ENCODE assay signal across 12 mouse cellular contexts in genomic region chr4:106161592-106161991, GRCm38 (mm10).
DNase-seq lines count a peak whose midpoint lies in the region; ATAC-seq and TF ChIP-seq lines count a peak whose summit lies in the region.
"Had no signal": no experiment of that assay in that cellular context is flagged by ENCODE, and none has a peak within 500 bp of the region (broad histone marks: within the 10 kb centered on the region; RNA-seq: fewer than 3 reads in every experiment).

No protein-coding gene starts in this region.

- H3K27ac ChIP-seq in heart, adult 2 months: no peak overlapping the region
- H3K27ac ChIP-seq in heart, embryonic 11.5 days (ENCODE audit: low read depth, low read length): no peak overlapping the region
- H3K27ac ChIP-seq in lung, postnatal 0 days (ENCODE audit: low read length): no peak overlapping the region
- H3K27ac ChIP-seq: embryonic facial prominence, embryonic 12.5 days; limb, embryonic 15.5 days had no signal

- DNase-seq in heart, adult 2 months: no peak
- DNase-seq in lung, postnatal 0 days (ENCODE audit: low spot score): no peak
- DNase-seq in lung, postnatal 4 days: no peak
- peak; percentile 49 for DNase-seq in ZHBTc4 (ENCODE audit: low read depth, low spot score)
- DNase-seq in mesoderm, embryonic 11.5 days (ENCODE audit: low read depth, low spot score): peak; percentile 30
- DNase-seq in left cerebral cortex, postnatal 4 days: no peak
- no peak for DNase-seq in right cerebral cortex, adult 2 months (ENCODE audit: low spot score in 2 of 2)
- DNase-seq: kidney, postnatal 10 days had no signal

- no peak overlapping the region for H3K4me3 ChIP-seq in heart, adult 2 months
- H3K4me3 ChIP-seq in heart, embryonic 11.5 days (ENCODE audit: low read depth, low read length): no peak overlapping the region
- H3K4me3 ChIP-seq in lung, postnatal 0 days (ENCODE audit: low read depth, low read length): no peak overlapping the region
- H3K4me3 ChIP-seq: embryonic facial prominence, embryonic 12.5 days; limb, embryonic 15.5 days had no signal

- WGBS in heart, adult 2 months: 58% methylated on average over 2 of the region's 2 CpGs
- 66% methylated on average over 2 of the region's 2 CpGs for WGBS in heart, embryonic 11.5 days (ENCODE audit: insufficient replicate concordance)
- 56% methylated on average over 2 of the region's 2 CpGs for WGBS in lung, postnatal 0 days

- no peaks in the 10 kb centered on the region for H3K9me3 ChIP-seq in heart, embryonic 11.5 days (replicated peaks; ENCODE audit: control insufficient read depth, low read length)
- no peaks in the 10 kb centered on the region for H3K9me3 ChIP-seq in lung, postnatal 0 days (ENCODE audit: low read length)
- H3K9me3 ChIP-seq: limb, embryonic 15.5 days had no signal

- peak; percentile 38 for TF ChIP-seq CTCF in heart, adult 2 months (IDR thresholded peaks at IDR 0.05)
- TF ChIP-seq CTCF in lung, postnatal 0 days (IDR thresholded peaks at IDR 0.05): peak; percentile 50

- H3K9ac ChIP-seq in heart, adult 2 months (ENCODE audit: low read depth, low read length): no peak overlapping the region
- H3K9ac ChIP-seq in heart, embryonic 11.5 days (ENCODE audit: low read depth, low read length): no peak overlapping the region
- no peak overlapping the region for H3K9ac ChIP-seq in lung, postnatal 0 days (replicated peaks; ENCODE audit: low read depth)
- H3K9ac ChIP-seq: embryonic facial prominence, embryonic 12.5 days; limb, embryonic 15.5 days had no signal

- no peaks in the 10 kb centered on the region for H3K36me3 ChIP-seq in heart, adult 2 months (ENCODE audit: control insufficient read depth, insufficient read depth, low read length)
- H3K36me3 ChIP-seq in heart, embryonic 11.5 days (ENCODE audit: control insufficient read depth, insufficient read depth, low read length): no peaks in the 10 kb centered on the region
- no peaks in the 10 kb centered on the region for H3K36me3 ChIP-seq in lung, postnatal 0 days (ENCODE audit: insufficient read depth, low read length)
- H3K36me3 ChIP-seq: embryonic facial prominence, embryonic 12.5 days; limb, embryonic 15.5 days had no signal

- no peak for TF ChIP-seq EP300 in heart, adult 2 months (IDR thresholded peaks at IDR 0.05; ENCODE audit: insufficient read depth, low read depth, low read length)
- TF ChIP-seq EP300 in lung, postnatal 0 days (IDR thresholded peaks at IDR 0.05): no peak

- no peak for ATAC-seq in heart, embryonic 11.5 days (replicated peaks; ENCODE audit: insufficient number of reproducible peaks, low FRiP score, low TSS enrichment)
- ATAC-seq in lung, postnatal 0 days: no peak
- ATAC-seq: midbrain, embryonic 16.5 days had no signal

- H3K4me2 ChIP-seq in heart, embryonic 11.5 days: no peak overlapping the region
- no peak overlapping the region for H3K4me2 ChIP-seq in lung, postnatal 0 days (replicated peaks; ENCODE audit: low read depth, low read length)
- H3K4me2 ChIP-seq: embryonic facial prominence, embryonic 12.5 days; limb, embryonic 15.5 days had no signal

- H3K4me1 ChIP-seq in heart, adult 2 months (ENCODE audit: control insufficient read depth, insufficient read depth, low read length): no peaks in the 10 kb centered on the region
- no peaks in the 10 kb centered on the region for H3K4me1 ChIP-seq in heart, embryonic 11.5 days (ENCODE audit: control insufficient read depth, insufficient read depth, low read length)
- H3K4me1 ChIP-seq in lung, postnatal 0 days (ENCODE audit: insufficient read depth, low read depth, low read length): no peaks in the 10 kb centered on the region
- H3K4me1 ChIP-seq: embryonic facial prominence, embryonic 12.5 days; limb, embryonic 15.5 days had no signal

- no peaks in the 10 kb centered on the region for H3K27me3 ChIP-seq in heart, adult 2 months (ENCODE audit: control insufficient read depth, insufficient read depth, low read length)
- H3K27me3 ChIP-seq in heart, embryonic 11.5 days (ENCODE audit: control insufficient read depth, insufficient read depth, low read length): no peaks in the 10 kb centered on the region
- no peaks in the 10 kb centered on the region for H3K27me3 ChIP-seq in lung, postnatal 0 days (replicated peaks; ENCODE audit: insufficient read depth, low read length)
- H3K27me3 ChIP-seq: embryonic facial prominence, embryonic 12.5 days; limb, embryonic 15.5 days had no signal

- no peak for TF ChIP-seq POLR2A in heart, adult 2 months (IDR thresholded peaks at IDR 0.05; ENCODE audit: insufficient read depth, low read depth, low read length)

- intact Hi-C loops in heart, adult 2 months (cut with DNase I): no loop called here
- intact Hi-C loops in left cerebral cortex, postnatal 4 days (cut with DNase I): no loop called here

- no peaks in the 10 kb centered on the region for H3K79me2 ChIP-seq in heart, adult 2 months (replicated peaks; ENCODE audit: control insufficient read depth, insufficient read depth, low read length)

Comparison
In these comparisons a context has a peak if more than half of its experiments do, and no peak if none do; other contexts are left out.
1. DNase-seq: peak in ZHBTc4 (single experiment) and mesoderm, embryonic 11.5 days (single experiment); none in heart, adult 2 months (0 of 2), lung, postnatal 0 days (single experiment), lung, postnatal 4 days (0 of 2), left cerebral cortex, postnatal 4 days (single experiment) and right cerebral cortex, adult 2 months (0 of 2).